Mouse (Mus musculus) cortical plate, adult 2 months (tissue): ENCODE measurements at regions not wholly inside any gene's neighbourhood (a gene's known extent, or its start where the extent isn't known, plus 50 kb on each side); places are given as distances from the start of the nearest gene placed in this dataset.

Source experiments
- CTCF ChIP-seq: fragments of 200-500 bp; IDR thresholded peaks from 2 replicates; pipeline ENCODE4 v1.5.1; 2011; ENCODE audit warnings: mild to moderate bottlenecking, control low read depth, low read length; ENCODE audit not compliant: insufficient read depth; ENCODE audit errors: extremely low read depth
- POLR2A ChIP-seq: fragments of 200-500 bp; IDR thresholded peaks from 2 replicates; pipeline ENCODE4 v1.6.1; 2011; ENCODE audit warnings: mild to moderate bottlenecking, low read length, control low read depth; ENCODE audit not compliant: insufficient read depth; ENCODE audit errors: extremely low read depth

DNA sequence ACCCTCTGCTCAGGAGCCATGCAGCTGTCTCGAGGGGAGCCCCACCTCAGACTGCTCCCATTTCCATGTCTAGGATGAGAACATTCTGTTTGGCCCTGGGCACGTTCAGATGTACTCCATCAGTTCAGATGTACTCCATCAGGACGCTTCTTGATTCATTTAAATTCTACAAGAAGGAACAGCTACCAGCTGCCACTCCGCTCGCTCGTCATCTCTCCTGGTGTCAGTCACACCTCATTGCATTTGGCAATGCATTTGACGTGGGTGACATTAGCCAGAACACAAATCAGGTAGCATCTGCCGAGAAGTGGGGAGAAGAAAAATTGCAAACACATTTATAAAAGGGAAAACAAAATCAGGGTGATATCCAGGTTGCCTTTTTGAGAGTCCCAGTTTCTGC is 202.6 kb upstream of the Nmur2 start:
- TF ChIP-seq CTCF (no peak), POLR2A (no peak)
